Comparison of ENCODE assay signal across 12 mouse cellular contexts in the genomic region with DNA sequence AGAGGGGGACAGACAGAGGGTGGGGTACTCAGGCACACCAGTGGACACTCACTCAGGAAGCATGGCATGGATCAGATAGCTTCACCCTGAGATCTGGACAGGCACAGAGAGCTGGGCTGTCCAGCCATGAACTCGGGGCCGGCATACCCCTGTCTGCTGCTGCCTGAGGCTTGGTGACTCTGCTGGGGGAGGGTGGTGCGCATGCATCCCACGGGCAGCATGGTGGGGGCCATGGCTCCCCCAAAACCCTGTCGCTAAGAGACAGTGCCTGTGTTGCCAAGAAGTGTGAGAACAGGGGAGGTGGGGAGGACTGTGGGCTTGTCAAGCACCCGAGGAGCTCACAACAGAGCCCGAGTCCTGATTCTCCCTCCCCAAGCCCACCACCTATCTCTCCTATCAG. TPM values are rescaled to one million over a fixed set of nuclear protein-coding genes. Genes with fewer than 3 reads are reported as not detected.
DNase-seq lines count a peak whose midpoint lies in the region; ATAC-seq and TF ChIP-seq lines count a peak whose summit lies in the region.
"Had no signal": no experiment of that assay in that cellular context is flagged by ENCODE, and none has a peak within 500 bp of the region (broad histone marks: within the 10 kb centered on the region; RNA-seq: fewer than 3 reads in every experiment).

No protein-coding gene starts in this region.

- H3K4me2 ChIP-seq in forebrain, postnatal 0 days (ENCODE audit: low read depth), result peak overlapping the region; percentile 31
- no peak overlapping the region for H3K4me2 ChIP-seq in forebrain, embryonic 11.5 days (ENCODE audit: low read depth, low read length, severe bottlenecking)
- no peak overlapping the region for H3K4me2 ChIP-seq in midbrain, embryonic 13.5 days (replicated peaks)
- no peak overlapping the region for H3K4me2 ChIP-seq in limb, embryonic 15.5 days

- ATAC-seq in forebrain, postnatal 0 days, result peak; percentile 73
- ATAC-seq in forebrain, embryonic 11.5 days (replicated peaks; ENCODE audit: low FRiP score), result no peak
- peak; percentile 39 for ATAC-seq in midbrain, embryonic 13.5 days
- ATAC-seq in limb, embryonic 15.5 days (ENCODE audit: insufficient number of reproducible peaks, low FRiP score, low TSS enrichment, low read depth), result 0 out of 2 replicates have a peak, but pooled peaks have one; percentile 35
- ATAC-seq: liver, postnatal 0 days had no signal

- 48% methylated on average over 7 of the region's 7 CpGs for WGBS in forebrain, postnatal 0 days
- WGBS in forebrain, embryonic 11.5 days, result 72% methylated on average over 7 of the region's 7 CpGs
- 60% methylated on average over 7 of the region's 7 CpGs for WGBS in midbrain, embryonic 13.5 days
- 70% methylated on average over 7 of the region's 7 CpGs for WGBS in midbrain, embryonic 10.5 days
- 52% methylated on average over 7 of the region's 7 CpGs for whole genome bisulfite sequencing in limb, embryonic 15.5 days

- H3K4me1 ChIP-seq in forebrain, postnatal 0 days (ENCODE audit: insufficient read depth), result no peaks in the 10 kb centered on the region
- H3K4me1 ChIP-seq in forebrain, embryonic 11.5 days (replicated peaks; ENCODE audit: control insufficient read depth, insufficient read depth, low read length), result no peaks in the 10 kb centered on the region
- peaks cover 18% of the 10 kb centered on the region for H3K4me1 ChIP-seq in midbrain, embryonic 13.5 days (replicated peaks)
- peaks cover 14% of the 10 kb centered on the region for H3K4me1 ChIP-seq in midbrain, embryonic 10.5 days
- peaks cover 13% of the 10 kb centered on the region for H3K4me1 ChIP-seq in limb, embryonic 15.5 days

- no peaks in the 10 kb centered on the region for H3K9me3 ChIP-seq in forebrain, postnatal 0 days (ENCODE audit: low read length)
- no peaks in the 10 kb centered on the region for H3K9me3 ChIP-seq in forebrain, embryonic 11.5 days (ENCODE audit: control insufficient read depth, low read length)
- H3K9me3 ChIP-seq in midbrain, embryonic 13.5 days, result no peaks in the 10 kb centered on the region
- no peaks in the 10 kb centered on the region for H3K9me3 ChIP-seq in midbrain, embryonic 10.5 days (replicated peaks)
- no peaks in the 10 kb centered on the region for H3K9me3 ChIP-seq in limb, embryonic 15.5 days

- DNase-seq in forebrain, postnatal 0 days, result peak; percentile 49
- DNase-seq in forebrain, embryonic 11.5 days (ENCODE audit: low spot score), result no peak
- DNase-seq in midbrain, embryonic 10.5 days (ENCODE audit: low spot score), result no peak
- no peak for DNase-seq in yolk sac, embryonic 10.5 days (ENCODE audit: low spot score)
- no peak for DNase-seq in thymus, postnatal 36 days
- no peak for DNase-seq in lung, postnatal 10 days
- DNase-seq: B cell, adult 2 months; liver, postnatal 0 days had no signal

- H3K9ac ChIP-seq in forebrain, postnatal 0 days, result peak overlapping the region; percentile 33
- no peak overlapping the region for H3K9ac ChIP-seq in forebrain, embryonic 11.5 days (ENCODE audit: low read length)
- no peak overlapping the region for H3K9ac ChIP-seq in midbrain, embryonic 13.5 days (replicated peaks)
- no peak overlapping the region for H3K9ac ChIP-seq in limb, embryonic 15.5 days
- H3K9ac ChIP-seq: liver, postnatal 0 days had no signal

- H3K27me3 ChIP-seq in forebrain, postnatal 0 days (ENCODE audit: insufficient read depth, low read length), result no peaks in the 10 kb centered on the region
- H3K27me3 ChIP-seq in forebrain, embryonic 11.5 days (ENCODE audit: control insufficient read depth, insufficient read depth, low read length), result no peaks in the 10 kb centered on the region
- no peaks in the 10 kb centered on the region for H3K27me3 ChIP-seq in midbrain, embryonic 13.5 days
- 0 out of 2 replicates have a peak, but pooled peaks cover 13% of the 10 kb centered on the region for H3K27me3 ChIP-seq in midbrain, embryonic 10.5 days (ENCODE audit: low read depth, poor library complexity, severe bottlenecking)
- H3K27me3 ChIP-seq in limb, embryonic 15.5 days, result peaks cover 17% of the 10 kb centered on the region

- no peak for TF ChIP-seq CTCF in forebrain, postnatal 0 days (IDR thresholded peaks at IDR 0.05; ENCODE audit: low read depth)

- H3K27ac ChIP-seq in forebrain, postnatal 0 days (ENCODE audit: low read depth, low read length), result no peak overlapping the region
- H3K27ac ChIP-seq in forebrain, embryonic 11.5 days (ENCODE audit: low read depth, low read length), result no peak overlapping the region
- H3K27ac ChIP-seq in midbrain, embryonic 13.5 days, result no peak overlapping the region
- H3K27ac ChIP-seq in midbrain, embryonic 10.5 days (replicated peaks), result no peak overlapping the region
- H3K27ac ChIP-seq in limb, embryonic 15.5 days, result no peak overlapping the region
- H3K27ac ChIP-seq: kidney, postnatal 0 days had no signal

- H3K36me3 ChIP-seq in forebrain, postnatal 0 days (ENCODE audit: insufficient read depth), result peaks cover 9% of the 10 kb centered on the region; the same call in 1 of the 2 replicates
- H3K36me3 ChIP-seq in forebrain, embryonic 11.5 days (ENCODE audit: control insufficient read depth, insufficient read depth, low read length), result no peaks in the 10 kb centered on the region
- peaks cover 18% of the 10 kb centered on the region; the same call in 1 of the 2 replicates for H3K36me3 ChIP-seq in midbrain, embryonic 13.5 days
- H3K36me3 ChIP-seq in midbrain, embryonic 10.5 days, result peaks cover 3% of the 10 kb centered on the region; the same call in 1 of the 2 replicates
- no peaks in the 10 kb centered on the region for H3K36me3 ChIP-seq in limb, embryonic 15.5 days

- peak overlapping the region; percentile 16; the same call in 1 of the 2 replicates for H3K4me3 ChIP-seq in forebrain, postnatal 0 days (ENCODE audit: low read depth, low read length)
- no peak overlapping the region for H3K4me3 ChIP-seq in forebrain, embryonic 11.5 days (ENCODE audit: low read depth, low read length)
- H3K4me3 ChIP-seq in midbrain, embryonic 13.5 days (replicated peaks), result no peak overlapping the region
- H3K4me3 ChIP-seq in midbrain, embryonic 10.5 days, result no peak overlapping the region
- H3K4me3 ChIP-seq in limb, embryonic 15.5 days, result no peak overlapping the region

RNA-seq across cellular contexts. Expression of gene Cpne6, which starts 0.8 kb away (rescaled TPM):
- 32.5 and 39.6 TPM in 2 replicates for total RNA-seq in forebrain, postnatal 0 days (2014; rRNA removed)
- 48.7 and 49.9 TPM in 2 replicates for polyA plus RNA-seq in forebrain, postnatal 0 days (2015; fragmentation: Nextera tagmentation; extraction: Ambion mirVana)
- polyA plus RNA-seq in forebrain, embryonic 11.5 days (2014; fragmentation: Nextera tagmentation; extraction: Ambion mirVana), result 0.21 and 0.28 TPM in 2 replicates
- polyA plus RNA-seq in midbrain, embryonic 13.5 days (2015; fragmentation: Nextera tagmentation; extraction: Ambion mirVana), result 0.70 and 0.88 TPM in 2 replicates
- 0.36 and 0.48 TPM in 2 replicates for polyA plus RNA-seq in midbrain, embryonic 10.5 days (2016; fragmentation: Nextera tagmentation; extraction: Ambion mirVana)
- 0.36 and 0.54 TPM in 2 replicates for polyA plus RNA-seq in limb, embryonic 15.5 days (2015; fragmentation: Nextera tagmentation; extraction: Ambion mirVana)
- polyA plus RNA-seq: liver, postnatal 0 days had no signal

RNA-seq across cellular contexts. Expression of gene Nrl, which starts 13.7 kb away (rescaled TPM):
- 2.0 and 2.7 TPM in 2 replicates for total RNA-seq in forebrain, postnatal 0 days (2014; rRNA removed)
- polyA plus RNA-seq in forebrain, postnatal 0 days (2015; fragmentation: Nextera tagmentation; extraction: Ambion mirVana), result 0.21 TPM in 1 of 2 replicates, not detected in the other
- polyA plus RNA-seq in forebrain, embryonic 11.5 days (2014; fragmentation: Nextera tagmentation; extraction: Ambion mirVana), result not detected in 2 replicates
- polyA plus RNA-seq in midbrain, embryonic 13.5 days (2015; fragmentation: Nextera tagmentation; extraction: Ambion mirVana), result 0.08 TPM in 1 of 2 replicates, not detected in the other
- not detected in 2 replicates for polyA plus RNA-seq in midbrain, embryonic 10.5 days (2016; fragmentation: Nextera tagmentation; extraction: Ambion mirVana)
- not detected in 2 replicates for polyA plus RNA-seq in limb, embryonic 15.5 days (2015; fragmentation: Nextera tagmentation; extraction: Ambion mirVana)
- polyA plus RNA-seq: kidney, postnatal 0 days; liver, postnatal 0 days; neural tube, embryonic 11.5 days had no signal

RNA-seq across cellular contexts. Expression of gene Carmil3, which starts 20.6 kb away (rescaled TPM):
- 91.4 and 129 TPM in 2 replicates for total RNA-seq in forebrain, postnatal 0 days (2014; rRNA removed)
- 13.2 and 19.5 TPM in 2 replicates for polyA plus RNA-seq in forebrain, postnatal 0 days (2015; fragmentation: Nextera tagmentation; extraction: Ambion mirVana)
- 13.3 and 14.6 TPM in 2 replicates for polyA plus RNA-seq in forebrain, embryonic 11.5 days (2014; fragmentation: Nextera tagmentation; extraction: Ambion mirVana)
- polyA plus RNA-seq in midbrain, embryonic 13.5 days (2015; fragmentation: Nextera tagmentation; extraction: Ambion mirVana), result 17.0 and 24.5 TPM in 2 replicates
- polyA plus RNA-seq in midbrain, embryonic 10.5 days (2016; fragmentation: Nextera tagmentation; extraction: Ambion mirVana), result 5.2 and 6.6 TPM in 2 replicates
- 2.1 and 2.4 TPM in 2 replicates for polyA plus RNA-seq in limb, embryonic 15.5 days (2015; fragmentation: Nextera tagmentation; extraction: Ambion mirVana)

RNA-seq across cellular contexts. Expression of gene Pck2, which starts 29.0 kb away (rescaled TPM):
- 23.6 and 24.5 TPM in 2 replicates for total RNA-seq in forebrain, postnatal 0 days (2014; rRNA removed)
- polyA plus RNA-seq in forebrain, postnatal 0 days (2015; fragmentation: Nextera tagmentation; extraction: Ambion mirVana), result 9.8 and 12.5 TPM in 2 replicates
- polyA plus RNA-seq in forebrain, embryonic 11.5 days (2014; fragmentation: Nextera tagmentation; extraction: Ambion mirVana), result 16.2 and 17.8 TPM in 2 replicates
- 16.6 and 19.5 TPM in 2 replicates for polyA plus RNA-seq in midbrain, embryonic 13.5 days (2015; fragmentation: Nextera tagmentation; extraction: Ambion mirVana)
- 16.5 and 18.5 TPM in 2 replicates for polyA plus RNA-seq in midbrain, embryonic 10.5 days (2016; fragmentation: Nextera tagmentation; extraction: Ambion mirVana)
- polyA plus RNA-seq in limb, embryonic 15.5 days (2015; fragmentation: Nextera tagmentation; extraction: Ambion mirVana), result 32.4 and 34.3 TPM in 2 replicates

RNA-seq across cellular contexts. Expression of gene Dhrs4, which starts 32.5 kb away (rescaled TPM):
- 11.9 and 14.8 TPM in 2 replicates for total RNA-seq in forebrain, postnatal 0 days (2014; rRNA removed)
- polyA plus RNA-seq in forebrain, postnatal 0 days (2015; fragmentation: Nextera tagmentation; extraction: Ambion mirVana), result 20.9 and 22.2 TPM in 2 replicates
- 30.2 and 36.5 TPM in 2 replicates for polyA plus RNA-seq in forebrain, embryonic 11.5 days (2014; fragmentation: Nextera tagmentation; extraction: Ambion mirVana)
- 31.2 and 31.6 TPM in 2 replicates for polyA plus RNA-seq in midbrain, embryonic 13.5 days (2015; fragmentation: Nextera tagmentation; extraction: Ambion mirVana)
- 60.9 and 64.5 TPM in 2 replicates for polyA plus RNA-seq in midbrain, embryonic 10.5 days (2016; fragmentation: Nextera tagmentation; extraction: Ambion mirVana)
- 70.3 and 76.2 TPM in 2 replicates for polyA plus RNA-seq in limb, embryonic 15.5 days (2015; fragmentation: Nextera tagmentation; extraction: Ambion mirVana)

Comparison
In these comparisons a context has a peak if more than half of its experiments do, and no peak if none do; other contexts are left out.
1. RNA of gene Cpne6, which starts 0.8 kb away (polyA plus RNA-seq): 48.7 to 49.9 TPM in forebrain, postnatal 0 days; 0.70 to 0.88 TPM in midbrain, embryonic 13.5 days, 0.36 to 0.54 TPM in limb, embryonic 15.5 days, 0.36 to 0.48 TPM in midbrain, embryonic 10.5 days and 0.21 to 0.28 TPM in forebrain, embryonic 11.5 days; every median in the first group is over 10 times any median in the second.